Mouse (Mus musculus) limb, embryonic 14.5 days (tissue): ENCODE data around the gene Cfap61. TPM values are rescaled to one million over a fixed set of nuclear protein-coding genes. Genes with fewer than 3 reads are reported as not detected.

ENCODE experiments used
- ATAC-seq: fragments of 200-750 bp; cut with Nextera tagmentation; 2 replicates; pipeline ENCODE4 v1.8.0; 2017; ENCODE audit warnings: low read depth, moderate number of reproducible peaks, moderate TSS enrichment; ENCODE audit not compliant: low FRiP score
- DNase-seq: peaks from one replicate; pipeline ENCODE4 v3.0.0-alpha.2; 2015; ENCODE audit warnings: low spot score
- H3K27ac ChIP-seq: fragments of 300-500 bp; sonication (generic); replicated peaks from 2 replicates; pipeline ENCODE4 v1.5.1; 2014; ENCODE audit warnings: low read depth, mild to moderate bottlenecking, low read length, moderate library complexity, mixed read lengths
- H3K27me3 ChIP-seq: fragments of 300-500 bp; sonication (generic); 2 replicates; pipeline ENCODE4 v1.6.1; 2014; ENCODE audit warnings: low read length, mixed read lengths; ENCODE audit not compliant: control insufficient read depth, insufficient read depth
- H3K36me3 ChIP-seq: fragments of 300-500 bp; sonication (generic); 2 replicates; pipeline ENCODE4 v1.6.1; 2014; ENCODE audit warnings: mild to moderate bottlenecking, low read length, moderate library complexity, mixed read lengths; ENCODE audit not compliant: control insufficient read depth, insufficient read depth
- H3K4me1 ChIP-seq: fragments of 300-500 bp; sonication (generic); 2 replicates; pipeline ENCODE4 v1.6.1; 2014; ENCODE audit warnings: antibody characterized with exemption, low read length, mixed read lengths; ENCODE audit not compliant: control insufficient read depth, insufficient read depth
- H3K4me2 ChIP-seq: fragments of 300-500 bp; sonication (generic); replicated peaks from 2 replicates; pipeline ENCODE4 v1.6.1; 2014; ENCODE audit warnings: low read depth, mild to moderate bottlenecking, low read length, moderate library complexity; ENCODE audit not compliant: severe bottlenecking
- H3K4me3 ChIP-seq: fragments of 300-500 bp; sonication (generic); replicated peaks from 2 replicates; pipeline ENCODE4 v1.5.1; 2014; ENCODE audit warnings: low read length
- H3K9ac ChIP-seq: fragments of 300-500 bp; sonication (generic); 2 replicates; pipeline ENCODE4 v1.6.1; 2014; ENCODE audit warnings: mild to moderate bottlenecking, low read depth, low read length, moderate library complexity; ENCODE audit not compliant: severe bottlenecking
- H3K9me3 ChIP-seq: fragments of 300-500 bp; sonication (generic); 2 replicates; pipeline ENCODE4 v1.6.1; 2016; ENCODE audit warnings: low read length; ENCODE audit not compliant: control insufficient read depth
- POLR2A ChIP-seq: fragments of 200-500 bp; IDR thresholded peaks from 2 replicates; pipeline ENCODE4 v1.8.0; 2012; ENCODE audit warnings: inconsistent platforms, mild to moderate bottlenecking, moderate library complexity, borderline replicate concordance; ENCODE audit not compliant: insufficient read depth, insufficient read length; ENCODE audit errors: extremely low read depth
- WGBS: fragments of 180-500 bp; shearing (Covaris S2); extraction: QIAGEN DNeasy Blood & Tissue Kit; methylation state at CpG from one replicate; pipeline ENCODE4 v1.1.7; 2014; 5-methylcytosine and 5-hydroxymethylcytosine counted together
- polyA plus RNA-seq, 2 experiments: library from polyadenylated mRNA; depleted of rRNA in 1 of 2; stranded (reverse) in 1 of 2; unstranded in 1 of 2; fragments of >200 nt; fragmentation: Nextera tagmentation in 1 of 2; extraction: Ambion mirVana in 1 of 2; gene quantifications; 2 replicates each; pipeline versions ENCODE4 v1.2.1 to v1.2.3; 2012 to 2014

Gene Cfap61
- polyA plus RNA-seq, 2 experiments, result 0.15 TPM; not detected in 1

DNA sequence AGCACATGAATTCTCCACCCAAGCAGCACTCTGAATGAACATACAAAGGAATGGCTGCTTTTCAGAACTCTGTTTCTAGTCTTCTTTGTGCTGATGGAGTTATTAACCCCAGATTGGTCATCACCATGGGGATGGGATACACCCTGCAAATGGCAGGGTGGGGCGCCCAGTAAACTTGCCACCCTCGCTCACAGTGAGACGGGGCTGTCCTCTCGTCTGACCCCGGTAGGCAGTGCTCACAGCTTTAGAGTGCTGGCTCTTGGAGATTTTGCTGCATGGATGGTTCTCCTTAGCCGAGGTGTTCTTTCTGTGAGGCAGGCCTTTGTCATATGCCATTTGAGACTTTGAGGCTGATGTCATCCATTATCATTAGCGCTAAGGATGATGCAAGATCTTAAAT is 24.0 kb downstream of the Cfap61 start:
- no peak overlapping the region for H3K27ac ChIP-seq
- H3K4me3 ChIP-seq, result no peak overlapping the region
- H3K36me3 ChIP-seq, result no peaks in the 10 kb centered on the region
- 87% methylated on average over 7 of the region's 7 CpGs for WGBS
- TF ChIP-seq POLR2A, result no peak
- DNase-seq, result no peak
- H3K4me2 ChIP-seq, result no peak overlapping the region
- H3K9me3 ChIP-seq, result no peaks in the 10 kb centered on the region
- no peak overlapping the region for H3K9ac ChIP-seq
- no peaks in the 10 kb centered on the region for H3K4me1 ChIP-seq
- ATAC-seq, result no peak
- no peaks in the 10 kb centered on the region for H3K27me3 ChIP-seq

DNA sequence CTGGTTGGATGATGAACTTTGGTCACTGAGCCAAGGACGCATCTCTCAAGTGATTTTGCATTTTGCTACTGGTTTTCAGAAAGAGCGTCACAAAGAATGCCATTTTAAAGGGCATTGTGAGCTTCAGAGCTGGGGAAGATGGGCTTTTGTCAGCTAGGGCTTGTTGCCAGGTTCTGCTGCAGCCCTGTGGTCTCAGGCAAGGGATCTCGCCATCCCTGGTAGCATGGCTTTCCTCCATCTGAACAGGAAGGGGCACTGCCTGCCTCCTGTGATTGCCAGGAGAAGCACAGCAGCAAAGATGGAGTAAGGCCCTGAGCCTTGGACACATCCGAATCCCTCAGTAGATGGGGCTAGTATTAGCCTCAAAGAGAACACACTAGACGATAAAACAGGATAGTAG is 27.3 kb downstream of the Cfap61 start:
- no peak for ATAC-seq
- no peak for DNase-seq
- Histone ChIP-seq H3K36me3 (no peaks in the 10 kb centered on the region), H3K27ac (no peak overlapping the region), H3K4me3 (no peak overlapping the region), H3K4me2 (no peak overlapping the region), H3K9ac (no peak overlapping the region), H3K27me3 (no peaks in the 10 kb centered on the region), H3K9me3 (no peaks in the 10 kb centered on the region), H3K4me1 (no peaks in the 10 kb centered on the region)
- WGBS, result 88% methylated on average over 5 of the region's 5 CpGs
- TF ChIP-seq POLR2A, result no peak

DNA sequence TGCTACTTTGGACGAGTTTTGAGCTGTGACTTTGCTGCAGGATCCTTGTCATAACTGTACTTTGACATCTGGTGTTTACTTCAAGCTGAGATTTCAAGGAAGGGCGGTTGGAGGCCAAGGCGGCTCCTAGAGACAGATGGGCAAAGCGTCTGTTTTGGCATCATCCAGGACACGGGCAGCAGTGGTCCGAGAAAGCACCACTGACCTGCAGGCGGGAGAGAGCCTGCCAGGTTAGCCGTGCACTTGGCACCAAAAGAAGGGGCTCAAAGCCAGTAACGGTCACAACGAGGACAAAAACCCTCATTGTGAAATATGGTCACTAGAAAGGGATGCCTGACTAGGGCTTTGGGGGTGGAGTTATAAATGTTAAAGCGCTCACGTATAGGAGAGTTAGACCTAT is 36.2 kb downstream of the Cfap61 start:
- Histone ChIP-seq H3K4me1 (no peaks in the 10 kb centered on the region), H3K9ac (no peak overlapping the region), H3K4me2 (no peak overlapping the region), H3K4me3 (no peak overlapping the region), H3K27me3 (no peaks in the 10 kb centered on the region), H3K9me3 (no peaks in the 10 kb centered on the region), H3K36me3 (no peaks in the 10 kb centered on the region), H3K27ac (no peak overlapping the region)
- ATAC-seq (no peak), DNase-seq (no peak)
- no peak for TF ChIP-seq POLR2A
- WGBS, result 84% methylated on average over 12 of the region's 12 CpGs

DNA sequence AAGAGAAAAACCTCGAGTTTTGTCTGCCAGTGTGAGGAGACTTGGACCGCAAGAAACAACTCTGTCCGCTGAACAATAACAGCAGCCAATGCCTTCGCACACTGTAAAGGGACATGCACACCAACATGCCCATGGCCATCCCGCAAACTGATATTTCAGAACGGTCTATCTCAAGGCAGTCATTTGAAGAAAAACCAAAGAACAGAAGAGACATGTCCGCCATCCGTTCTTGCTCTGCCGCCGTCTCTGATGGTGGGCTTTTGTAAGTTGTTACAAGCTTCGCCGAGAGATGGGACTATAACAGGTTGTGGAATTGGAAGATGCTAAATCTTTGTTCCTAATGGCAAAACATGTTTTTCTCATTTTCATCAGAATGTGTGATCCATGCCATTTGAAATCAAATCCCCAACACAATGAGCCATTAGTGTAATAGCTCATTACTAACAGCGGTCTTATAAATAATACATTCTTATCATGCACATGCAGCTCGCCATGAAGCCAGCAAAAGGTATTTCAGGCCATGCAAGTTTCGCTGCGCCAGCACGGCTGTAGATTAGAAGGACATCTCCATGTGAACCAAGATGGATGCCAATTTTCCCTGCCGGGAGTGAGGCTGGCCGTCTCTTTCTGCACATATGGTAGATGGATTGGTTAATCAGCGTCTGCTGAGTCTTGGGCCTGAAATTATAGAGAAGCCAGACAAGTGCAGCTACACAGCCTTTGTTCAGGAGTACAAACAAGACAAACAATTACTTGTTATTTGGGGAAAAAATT is 36.8 kb downstream of the Cfap61 start:
- H3K36me3 ChIP-seq, result no peaks in the 10 kb centered on the region
- no peaks in the 10 kb centered on the region for H3K9me3 ChIP-seq
- no peak for DNase-seq
- H3K4me2 ChIP-seq, result no peak overlapping the region
- no peaks in the 10 kb centered on the region for H3K27me3 ChIP-seq
- H3K9ac ChIP-seq, result no peak overlapping the region
- no peak for ATAC-seq
- WGBS, result 89% methylated on average over 20 of the region's 20 CpGs
- H3K4me3 ChIP-seq, result no peak overlapping the region
- no peak for TF ChIP-seq POLR2A
- H3K4me1 ChIP-seq, result no peaks in the 10 kb centered on the region
- H3K27ac ChIP-seq, result no peak overlapping the region

DNA sequence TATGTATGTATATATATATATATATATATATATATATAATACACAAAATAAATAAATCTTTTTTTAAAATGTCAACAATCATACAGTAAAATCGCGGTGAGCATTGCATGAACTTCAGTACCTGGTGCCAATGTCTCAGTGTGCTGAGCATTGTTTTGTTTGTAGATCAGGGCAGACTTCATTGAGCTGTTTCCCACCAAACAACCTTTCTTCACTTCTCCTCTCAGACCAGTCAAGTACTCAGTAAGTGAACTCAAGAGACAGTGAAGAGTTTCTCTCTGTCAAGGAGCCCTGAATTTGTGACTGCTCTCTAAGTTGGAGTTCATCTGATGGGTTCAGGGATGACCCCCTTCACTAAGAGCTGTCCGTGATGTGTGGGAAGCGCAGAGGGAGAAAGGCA is 38.0 kb downstream of the Cfap61 start:
- H3K27ac ChIP-seq, result no peak overlapping the region
- DNase-seq, result no peak

More for the DNA sequence above, 38.0 kb downstream of the Cfap61 start:
- H3K9me3 ChIP-seq, result no peaks in the 10 kb centered on the region
- H3K36me3 ChIP-seq, result no peaks in the 10 kb centered on the region
- 90% methylated on average over 4 of the region's 4 CpGs for WGBS
- H3K4me1 ChIP-seq, result no peaks in the 10 kb centered on the region
- H3K4me2 ChIP-seq, result no peak overlapping the region
- TF ChIP-seq POLR2A, result no peak
- H3K27me3 ChIP-seq, result no peaks in the 10 kb centered on the region
- no peak overlapping the region for H3K9ac ChIP-seq
- no peak overlapping the region for H3K4me3 ChIP-seq
- no peak for ATAC-seq
